Mouse (Mus musculus) small intestine, adult 2 months (tissue): ENCODE results near the gene Cyb5d2. TPM values are rescaled to one million over a fixed set of nuclear protein-coding genes. Genes with fewer than 3 reads are reported as not detected.
A peak's percentile ranks its signal among the peaks of the same experiment; 100 is the strongest.

Experiments
- H3K27ac ChIP-seq: fragments of 200-500 bp; 2 replicates; pipeline ENCODE4 v1.5.1; 2012; ENCODE audit warnings: low read depth, low read length, control low read depth, inconsistent platforms; ENCODE audit not compliant: insufficient read depth
- H3K27me3 ChIP-seq: fragments of 200-500 bp; 2 replicates; pipeline ENCODE4 v1.6.1; 2012; ENCODE audit warnings: mild to moderate bottlenecking, moderate library complexity, low read length, inconsistent platforms; ENCODE audit not compliant: control insufficient read depth, insufficient read depth
- H3K36me3 ChIP-seq: fragments of 200-500 bp; 2 replicates; pipeline ENCODE4 v1.6.1; 2012; ENCODE audit warnings: mild to moderate bottlenecking, low read length, control low read depth, inconsistent platforms; ENCODE audit not compliant: control insufficient read depth, insufficient read depth
- H3K4me1 ChIP-seq: fragments of 200-500 bp; 2 replicates; pipeline ENCODE4 v1.6.1; 2012; ENCODE audit warnings: low read length, inconsistent platforms, mixed read lengths; ENCODE audit not compliant: control insufficient read depth, insufficient read depth, insufficient read length
- H3K4me3 ChIP-seq: fragments of 200-500 bp; 2 replicates; pipeline ENCODE4 v1.5.1; 2012; ENCODE audit warnings: low read depth, mild to moderate bottlenecking, control low read depth, inconsistent platforms, low read length, moderate library complexity
- CTCF ChIP-seq: fragments of 200-500 bp; IDR thresholded peaks from 2 replicates; pipeline ENCODE4 v1.5.1; 2012; ENCODE audit warnings: low read depth, mild to moderate bottlenecking, control low read depth, inconsistent platforms, low read length, moderate library complexity, mixed read lengths; ENCODE audit not compliant: insufficient replicate concordance, insufficient read length; ENCODE audit errors: extremely low read depth
- POLR2A ChIP-seq: fragments of 200-500 bp; IDR thresholded peaks from 2 replicates; pipeline ENCODE4 v1.6.1; 2012; ENCODE audit warnings: low read depth, mild to moderate bottlenecking, control low read depth, inconsistent platforms, low read length, moderate library complexity
- WGBS: fragments of 180-500 bp; shearing (Covaris S2); methylation state at CpG from one replicate; pipeline ENCODE4 v1.1.7; 2018; 5-methylcytosine and 5-hydroxymethylcytosine counted together
- polyA plus RNA-seq: library from polyadenylated mRNA; depleted of rRNA; stranded (reverse); fragments of >200 nt; gene quantifications from 2 replicates; pipeline ENCODE4 v1.2.3, GENCODE M21; 2012; rRNA removed

The Cyb5d2 gene
- polyA plus RNA-seq: 2.1 and 5.5 TPM in 2 replicates

DNA sequence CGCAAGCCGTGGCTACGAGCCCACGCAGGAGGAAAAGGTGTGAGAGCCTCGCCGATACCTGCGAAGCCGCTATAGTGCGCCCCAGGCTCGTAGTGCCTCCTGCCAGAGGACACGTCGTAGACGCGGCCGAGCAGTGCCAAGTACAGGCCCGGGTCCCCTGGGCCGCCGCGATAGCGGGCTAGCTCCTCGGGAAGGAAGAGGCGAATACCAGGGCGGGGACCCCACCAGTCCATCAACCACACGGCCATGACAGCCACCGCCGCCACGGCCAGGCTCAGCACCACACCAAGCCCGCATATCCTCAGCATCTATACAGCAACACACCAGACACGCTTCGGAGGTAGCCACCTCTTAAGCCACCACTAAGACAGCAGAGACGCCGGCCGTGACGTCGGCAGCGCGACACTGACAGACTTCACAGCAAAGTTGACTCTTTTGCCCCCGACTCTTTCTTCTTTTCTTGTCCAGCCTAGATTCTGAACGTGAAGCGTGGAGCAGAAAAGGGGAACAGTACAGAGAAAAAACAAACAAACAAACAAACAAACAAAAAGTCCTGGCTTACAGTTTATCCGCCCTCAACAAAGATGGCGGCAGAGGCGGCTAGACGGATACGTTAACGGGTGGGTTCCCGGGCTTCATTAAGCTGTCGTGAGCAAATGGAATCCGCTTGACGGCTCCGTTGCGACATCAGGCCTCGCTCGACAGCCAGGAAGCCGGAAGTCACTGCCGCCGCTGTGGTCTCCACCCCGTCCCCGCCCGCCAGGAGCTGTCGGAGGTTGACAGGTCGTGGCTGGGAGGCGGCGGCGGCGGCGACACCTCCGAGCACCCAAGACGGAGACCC is at the start of gene Cyb5d2, which contains the start of gene Zzef1:
TSS of gene Cyb5d2 (minus strand) at position 688 of the 841 bp plus-strand sequence.
TSS of gene Zzef1 (plus strand) at position 772 of the 841 bp plus-strand sequence.
- Histone ChIP-seq H3K4me3 (peak within 1 kb of the TSS; percentile 85), H3K36me3 (no peaks in the 10 kb centered on the region), H3K27ac (peak within 1 kb of the TSS; percentile 88), H3K4me1 (peaks cover 12% of the 10 kb centered on the region; the same call in 1 of the 2 replicates), H3K27me3 (no peaks in the 10 kb centered on the region)
- TF ChIP-seq POLR2A: peak; percentile 84
- TF ChIP-seq CTCF: no peak
- under 1% methylated on average over 69 of the region's 69 CpGs for WGBS

DNA sequence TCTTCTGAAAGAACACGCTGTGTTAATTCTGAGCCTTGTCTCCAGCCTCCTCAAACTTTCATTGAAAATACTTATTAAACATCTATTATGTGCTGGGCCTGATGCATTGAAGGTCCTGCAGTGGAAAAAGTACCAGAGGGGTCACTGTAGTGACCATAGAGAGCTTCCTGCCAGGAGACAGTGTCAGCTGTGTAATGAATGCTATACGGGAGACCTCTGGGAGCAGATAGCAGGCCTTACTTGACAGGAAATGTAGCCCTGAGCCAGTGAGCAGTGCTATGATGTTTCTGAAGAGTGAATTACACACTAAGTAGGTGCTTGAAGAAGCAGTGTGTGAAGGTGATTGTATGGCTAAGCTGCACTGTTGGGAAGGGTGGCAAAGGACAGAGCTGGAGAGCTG is 49.6 kb upstream of the Cyb5d2 start:
- Histone ChIP-seq H3K4me1 (no peaks in the 10 kb centered on the region), H3K36me3 (peaks cover 64% of the 10 kb centered on the region), H3K27ac (no peak overlapping the region), H3K4me3 (no peak overlapping the region), H3K27me3 (no peaks in the 10 kb centered on the region)
- WGBS: 92% methylated on average over 2 of the region's 2 CpGs
- no peak for TF ChIP-seq CTCF
- no peak for TF ChIP-seq POLR2A

DNA sequence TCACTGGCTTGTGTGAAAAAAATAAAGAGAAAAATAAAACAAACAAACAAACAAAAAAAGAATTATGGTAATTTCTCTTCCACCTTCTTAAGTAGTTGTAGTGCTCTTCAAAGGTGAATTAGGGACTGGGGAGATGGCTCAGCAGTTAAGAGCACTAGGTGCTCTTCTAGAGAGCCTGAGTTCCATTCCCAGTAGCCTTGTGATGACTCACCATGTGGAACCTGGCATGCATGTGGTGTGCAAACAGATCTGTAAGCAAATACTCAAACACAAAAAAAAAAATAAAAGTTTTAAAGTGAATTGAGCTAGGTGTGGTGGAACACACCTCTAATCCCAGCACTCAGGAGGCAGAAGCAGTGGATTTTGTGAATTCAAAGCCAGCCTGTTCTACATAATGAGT is 47.6 kb upstream of the Cyb5d2 start:
- Histone ChIP-seq H3K4me1 (no peaks in the 10 kb centered on the region), H3K27me3 (no peaks in the 10 kb centered on the region), H3K4me3 (no peak overlapping the region), H3K36me3 (peaks cover 66% of the 10 kb centered on the region), H3K27ac (no peak overlapping the region)
- TF ChIP-seq CTCF (no peak), POLR2A (no peak)

DNA sequence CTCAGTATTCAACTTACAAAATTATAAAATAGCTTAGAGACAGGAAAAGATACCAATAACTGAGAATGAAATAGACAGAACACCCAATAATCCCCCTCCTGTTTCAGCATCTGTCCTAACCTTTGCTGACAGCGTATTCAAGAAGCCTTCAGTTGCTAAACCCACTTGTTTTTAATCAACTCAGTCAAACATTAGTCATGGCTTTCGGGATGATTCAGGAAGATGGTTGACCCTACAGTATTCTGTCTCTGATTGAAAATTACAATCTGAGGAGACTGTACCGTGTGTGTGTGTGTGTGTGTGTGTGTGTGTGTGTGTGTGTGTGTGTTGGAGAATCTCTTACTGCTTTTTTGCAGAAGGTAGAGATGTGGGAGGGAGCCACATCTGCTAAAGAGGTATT is 46.8 kb upstream of the Cyb5d2 start:
- Histone ChIP-seq H3K36me3 (peaks cover 60% of the 10 kb centered on the region), H3K27ac (no peak overlapping the region), H3K4me3 (no peak overlapping the region), H3K4me1 (no peaks in the 10 kb centered on the region), H3K27me3 (no peaks in the 10 kb centered on the region)
- no peak for TF ChIP-seq POLR2A
- no peak for TF ChIP-seq CTCF
- WGBS: 93% methylated on average over 3 of the region's 3 CpGs

- Histone ChIP-seq H3K36me3 (peaks cover 69% of the 10 kb centered on the region), H3K4me1 (no peaks in the 10 kb centered on the region), H3K27me3 (no peaks in the 10 kb centered on the region), H3K4me3 (no peak overlapping the region), H3K27ac (no peak overlapping the region)
- TF ChIP-seq CTCF (no peak), POLR2A (no peak)
- WGBS: 95% methylated on average over 3 of the region's 3 CpGs
Measured at GRCm38 (mm10) chr11:72829869-72830268, 33.9 kb upstream of the Cyb5d2 start.

GRCm38 (mm10) chr11:72821041-72821440 is 25.1 kb upstream of the Cyb5d2 start:
- Histone ChIP-seq H3K36me3 (peaks cover 53% of the 10 kb centered on the region), H3K4me1 (peaks cover 6% of the 10 kb centered on the region; the same call in 1 of the 2 replicates), H3K4me3 (no peak overlapping the region), H3K27me3 (no peaks in the 10 kb centered on the region), H3K27ac (no peak overlapping the region)
- WGBS: 52% methylated on average over 7 of the region's 7 CpGs
- TF ChIP-seq POLR2A (no peak), CTCF (no peak)

DNA sequence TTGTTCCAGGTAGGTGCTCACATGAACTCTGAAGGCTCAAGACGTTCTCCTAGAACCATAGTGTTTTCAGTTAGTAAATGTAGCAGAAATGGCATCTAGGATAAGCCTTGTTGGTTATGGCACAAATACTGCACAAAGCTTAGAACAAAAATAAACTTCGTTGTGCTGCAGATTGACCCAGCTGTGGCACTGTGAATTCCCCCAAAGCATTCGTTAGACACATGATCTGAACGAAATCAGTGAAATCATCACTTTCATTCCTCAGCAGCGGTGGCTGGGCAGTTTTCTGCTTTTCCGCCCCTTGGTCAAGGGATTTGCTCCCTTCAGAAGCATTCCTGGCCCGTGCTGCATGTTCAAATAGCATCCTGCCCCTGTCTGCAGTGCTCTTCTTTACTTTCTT is 22.1 kb upstream of the Cyb5d2 start:
- H3K27me3 ChIP-seq: no peaks in the 10 kb centered on the region
- peaks cover 10% of the 10 kb centered on the region; the same call in 1 of the 2 replicates for H3K4me1 ChIP-seq
- TF ChIP-seq CTCF (no peak), POLR2A (no peak)
- peaks cover 34% of the 10 kb centered on the region for H3K36me3 ChIP-seq
- WGBS: 90% methylated on average over 7 of the region's 7 CpGs
- H3K27ac ChIP-seq: no peak overlapping the region
- no peak overlapping the region for H3K4me3 ChIP-seq
